Mouse (Mus musculus) megakaryocyte, embryonic 14.5 days (primary cell): ENCODE data around the gene Relch.

Experiments used
- FLI1 ChIP-seq: IDR thresholded peaks from 2 replicates; pipeline ENCODE4 v1.6.1; 2012; ENCODE audit warnings: low read length, inconsistent platforms, mixed read lengths
- GATA1 ChIP-seq: IDR thresholded peaks from 3 replicates; pipeline ENCODE4 v1.6.1; 2012; ENCODE audit warnings: mixed read lengths, low read length, inconsistent platforms, borderline replicate concordance

- TF ChIP-seq GATA1 (no peak), FLI1 (no peak)
Measured at GRCm38 (mm10) chr1:105784257-105785016, 120.8 kb downstream of the Relch start.
